Mouse (Mus musculus): ENCODE measurements around the gene P2rx2. TPM values are rescaled to one million over a fixed set of nuclear protein-coding genes. Genes with fewer than 3 reads are reported as not detected.

P2rx2 gene
- not detected in 2 replicates for total RNA-seq (2023)

GRCm38 (mm10) chr5:110342648-110343284 is at the start of gene P2rx2:
Gene P2rx2 (minus strand): TSS chr5:110343212.

GRCm38 (mm10) chr5:110344524-110344923 is 1.5 kb upstream of the P2rx2 start, which contains the start of gene Lrcol1:
Gene Lrcol1 (plus strand): TSS chr5:110344730.

Other genes with a start within 250 kb of the P2rx2 start
- gene Gm35315, start 248.8 kb downstream of the P2rx2 start, total RNA-seq (2023): not detected in 2 replicates
- not detected in 2 replicates for gene Plcxd1, start 243.2 kb downstream of the P2rx2 start, total RNA-seq (2023)
- gene Gtpbp6, start 235.0 kb downstream of the P2rx2 start, total RNA-seq (2023): 30.5 and 43.3 TPM in 2 replicates
- 2.6 and 2.7 TPM in 2 replicates for gene Zfp605, start 233.1 kb downstream of the P2rx2 start, total RNA-seq (2023)
- 66.0 and 90.4 TPM in 2 replicates for gene Chfr, start 207.4 kb downstream of the P2rx2 start, total RNA-seq (2023)
- gene Golga3, start 166.5 kb downstream of the P2rx2 start, total RNA-seq (2023): 22.3 and 27.2 TPM in 2 replicates
- gene Ankle2, start 112.2 kb downstream of the P2rx2 start, total RNA-seq (2023): 52.5 and 58.4 TPM in 2 replicates
- gene Pgam5, start 73.3 kb downstream of the P2rx2 start, total RNA-seq (2023): 11.3 and 13.7 TPM in 2 replicates
- 1.2 and 3.0 TPM in 2 replicates for gene Pxmp2, start 57.0 kb downstream of the P2rx2 start, total RNA-seq (2023)
- gene Pole, start 56.9 kb downstream of the P2rx2 start, total RNA-seq (2023): 21.3 and 27.8 TPM in 2 replicates
- gene Lrcol1, start 1.5 kb upstream of the P2rx2 start, total RNA-seq (2023): not detected in 2 replicates
- gene Fbrsl1, start 105.3 kb upstream of the P2rx2 start, total RNA-seq (2023): 115 and 169 TPM in 2 replicates
- gene Galnt9, start 201.1 kb upstream of the P2rx2 start, total RNA-seq (2023): 3.0 and 3.8 TPM in 2 replicates

Measured in neutrophil, adult 65 days (primary cell).